Mouse (Mus musculus) C2C12 (cell line): ENCODE measurements around the gene Ptpn6. TPM values are rescaled to one million over a fixed set of nuclear protein-coding genes. Genes with fewer than 3 reads are reported as not detected.

Experiments used
- H3K27me3 ChIP-seq: one replicate; pipeline ENCODE4 v1.6.1; 2011; ENCODE audit not compliant: control insufficient read depth, insufficient read depth, insufficient read length
- H3K36me3 ChIP-seq: one replicate; pipeline ENCODE4 v1.6.1; 2011; ENCODE audit not compliant: control insufficient read depth, insufficient read depth
- H3K4me3 ChIP-seq: one replicate; pipeline ENCODE4 v1.5.1; 2011; ENCODE audit warnings: mild to moderate bottlenecking, control low read depth; ENCODE audit not compliant: poor library complexity, insufficient read depth, severe bottlenecking
- H3K79me2 ChIP-seq: one replicate; pipeline ENCODE4 v1.6.1; 2011; ENCODE audit not compliant: control insufficient read depth, insufficient read depth
- H3K79me3 ChIP-seq: one replicate; pipeline ENCODE4 v1.6.1; 2011; ENCODE audit warnings: low read depth, control low read depth
- H3ac ChIP-seq: one replicate; pipeline ENCODE3; 2011; ENCODE audit warnings: low read depth; ENCODE audit not compliant: control insufficient read depth, insufficient read length
- CEBPB ChIP-seq: IDR thresholded peaks from one replicate; pipeline ENCODE4 v1.6.1; 2011; ENCODE audit warnings: low read depth, mild to moderate bottlenecking, control low read depth, moderate library complexity
- CTCF ChIP-seq: IDR thresholded peaks from one replicate; pipeline ENCODE4 v1.5.1; 2011; ENCODE audit not compliant: control insufficient read depth, insufficient read depth, insufficient read length
- FOSL1 ChIP-seq: IDR thresholded peaks from one replicate; pipeline ENCODE4 v1.8.0; 2011; ENCODE audit warnings: mild to moderate bottlenecking, low read length; ENCODE audit not compliant: poor library complexity, insufficient read depth, severe bottlenecking
- MAX ChIP-seq: IDR thresholded peaks from one replicate; pipeline ENCODE4 v1.6.1; 2011; ENCODE audit warnings: mild to moderate bottlenecking, control low read depth
- MYOD1 ChIP-seq: IDR thresholded peaks from one replicate; pipeline ENCODE4 v1.6.1; 2011; ENCODE audit warnings: low read depth; ENCODE audit not compliant: control insufficient read depth, insufficient read length
- MYOG ChIP-seq: IDR thresholded peaks from one replicate; pipeline ENCODE4 v1.6.1; 2011; ENCODE audit not compliant: control insufficient read depth, insufficient read length; ENCODE audit errors: extremely low read depth
- USF1 ChIP-seq: IDR thresholded peaks from one replicate; pipeline ENCODE4 v1.6.1; 2011; ENCODE audit warnings: low read depth, mild to moderate bottlenecking, control low read depth, moderate library complexity
- microRNA-seq: library from miRNA; unstranded; fragments of <30 nt; microRNA quantifications from one replicate; pipeline ENCODE4, GENCODE M21; 2019; ENCODE audit warnings: borderline microRNAs expressed
- polyA plus RNA-seq: library from polyadenylated mRNA; unstranded; fragments of >200 nt; fragmentation: generic; extraction: Trizol; gene quantifications from one replicate; pipeline ENCODE4 v1.2.1, GENCODE M21; 2012; ENCODE audit warnings: missing spikeins

The Ptpn6 gene
- polyA plus RNA-seq, 1 experiment, result 8.2 TPM

GRCm38 (mm10) chr6:124674591-124674990, 63.9 kb downstream of the Ptpn6 start:
- H3K79me3 ChIP-seq, result no peaks in the 10 kb centered on the region
- no peaks in the 10 kb centered on the region for H3K27me3 ChIP-seq
- no peak overlapping the region for H3K4me3 ChIP-seq
- no peak for TF ChIP-seq MAX
- no peak for TF ChIP-seq CEBPB
- no peak for TF ChIP-seq USF1
- TF ChIP-seq MYOD1, result no peak
- no peak for TF ChIP-seq MYOG
- TF ChIP-seq FOSL1, result no peak
- TF ChIP-seq CTCF, result no peak
- H3K79me2 ChIP-seq, result no peaks in the 10 kb centered on the region
- no peaks in the 10 kb centered on the region for H3K36me3 ChIP-seq
- no peak overlapping the region for H3ac ChIP-seq

DNA sequence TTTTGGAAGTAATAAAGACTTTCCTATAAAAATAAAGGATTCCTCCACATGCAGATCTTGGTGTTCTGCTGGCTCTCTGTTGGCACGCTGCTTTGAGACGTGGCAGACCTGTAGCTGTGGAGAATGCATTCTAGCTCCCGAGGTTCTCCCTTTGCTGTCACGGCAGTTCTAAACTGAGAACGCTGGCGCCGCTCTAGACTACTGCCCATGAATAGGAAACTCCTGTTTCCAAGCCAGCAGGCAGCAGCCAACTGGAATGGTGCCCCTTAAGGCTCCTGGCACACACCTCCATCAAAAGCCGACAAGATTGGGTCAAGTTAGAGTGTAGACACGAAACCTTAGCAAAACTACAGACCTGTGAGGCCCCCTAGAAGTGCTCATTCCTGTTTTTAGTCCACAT, 64.9 kb downstream of the Ptpn6 start:
- no peaks in the 10 kb centered on the region for H3K27me3 ChIP-seq
- TF ChIP-seq MYOD1 (no peak), CTCF (no peak), FOSL1 (no peak), MYOG (no peak), USF1 (no peak), MAX (no peak), CEBPB (no peak)
- H3K4me3 ChIP-seq, result no peak overlapping the region
- no peak overlapping the region for H3ac ChIP-seq
- no peaks in the 10 kb centered on the region for H3K36me3 ChIP-seq
- no peaks in the 10 kb centered on the region for H3K79me2 ChIP-seq
- no peaks in the 10 kb centered on the region for H3K79me3 ChIP-seq

GRCm38 (mm10) chr6:124672100-124672499, 66.4 kb downstream of the Ptpn6 start:
- Histone ChIP-seq H3ac (no peak overlapping the region), H3K4me3 (no peak overlapping the region), H3K36me3 (no peaks in the 10 kb centered on the region), H3K79me2 (no peaks in the 10 kb centered on the region), H3K79me3 (no peaks in the 10 kb centered on the region), H3K27me3 (no peaks in the 10 kb centered on the region)
- TF ChIP-seq MYOD1 (no peak), USF1 (no peak), CEBPB (no peak), CTCF (no peak), MYOG (no peak), MAX (no peak), FOSL1 (no peak)

Small RNA genes lying within 50 kb of the gene (microRNA-seq; reads per million reads assigned to microRNA genes)
- gene Mir141 (3.0 reads per million, percentile 46 among the genes with 10 or more reads in this experiment), gene Mir200c (9.4 reads per million, percentile 58 among the genes with 10 or more reads in this experiment)

Other genes with a start within 250 kb of the Ptpn6 start
- 0.50 TPM for gene C1rl, start 245.6 kb downstream of the Ptpn6 start, polyA plus RNA-seq
- 0.62 TPM for gene C1ra, start 226.3 kb downstream of the Ptpn6 start, polyA plus RNA-seq
- 0.05 TPM for gene C1s1, start 196.4 kb downstream of the Ptpn6 start, polyA plus RNA-seq
- not detected for gene C1rb, start 168.4 kb downstream of the Ptpn6 start, polyA plus RNA-seq
- 0.04 TPM for gene C1s2, start 102.6 kb downstream of the Ptpn6 start, polyA plus RNA-seq
- 55.4 TPM for gene Lpcat3, start 75.7 kb downstream of the Ptpn6 start, polyA plus RNA-seq
- gene Emg1, start 26.5 kb downstream of the Ptpn6 start, polyA plus RNA-seq, result 208 TPM
- gene Phb2, start 26.4 kb downstream of the Ptpn6 start, polyA plus RNA-seq, result 456 TPM
- gene Grcc10, start 2.7 kb upstream of the Ptpn6 start, polyA plus RNA-seq, result 294 TPM
- not detected for gene Gm45234, start 17.3 kb upstream of the Ptpn6 start, polyA plus RNA-seq
- 47.0 TPM for gene Atn1, start 17.8 kb upstream of the Ptpn6 start, polyA plus RNA-seq
- gene Eno2, start 31.0 kb upstream of the Ptpn6 start, polyA plus RNA-seq, result 5.5 TPM
- gene Lrrc23, start 41.0 kb upstream of the Ptpn6 start, polyA plus RNA-seq, result 0.13 TPM
- 24.8 TPM for gene Spsb2, start 69.9 kb upstream of the Ptpn6 start, polyA plus RNA-seq
- 604 TPM for gene Tpi1, start 75.6 kb upstream of the Ptpn6 start, polyA plus RNA-seq
- 132 TPM for gene Usp5, start 90.8 kb upstream of the Ptpn6 start, polyA plus RNA-seq
- gene Cdca3, start 90.8 kb upstream of the Ptpn6 start, polyA plus RNA-seq, result 69.9 TPM
- not detected for gene Gnb3, start 101.6 kb upstream of the Ptpn6 start, polyA plus RNA-seq
- gene P3h3, start 119.0 kb upstream of the Ptpn6 start, polyA plus RNA-seq, result 1.1 TPM
- gene Gpr162, start 125.3 kb upstream of the Ptpn6 start, polyA plus RNA-seq, result 0.05 TPM
- not detected for gene Cd4, start 149.5 kb upstream of the Ptpn6 start, polyA plus RNA-seq
- 0.44 TPM for gene Lag3, start 173.0 kb upstream of the Ptpn6 start, polyA plus RNA-seq
- gene Ptms, start 181.4 kb upstream of the Ptpn6 start, polyA plus RNA-seq, result 1,903 TPM
- gene Mlf2, start 192.7 kb upstream of the Ptpn6 start, polyA plus RNA-seq, result 547 TPM
- gene Cops7a, start 226.8 kb upstream of the Ptpn6 start, polyA plus RNA-seq, result 165 TPM